Mouse (Mus musculus): ENCODE measurements around the gene Cox16. TPM values are rescaled to one million over a fixed set of nuclear protein-coding genes. Genes with fewer than 3 reads are reported as not detected.
"Not testable (repeated sequence)": the region's sequence is repeated elsewhere in the genome, so short reads cannot be mapped to it uniquely, and the experiment has no call there.

Cox16 gene
- total and polyA plus RNA-seq, 2 experiments from 2014 or later = 57.9 to 131 TPM

- WGBS = 93% methylated on average over 5 of the region's 5 CpGs
- H3K36me3 ChIP-seq (replicated peaks; ENCODE audit: control insufficient read depth, insufficient read depth, low read length) = no peaks in the 10 kb centered on the region
- TF ChIP-seq EP300 (IDR thresholded peaks at IDR 0.05; ENCODE audit: low read depth) = no peak
- TF ChIP-seq CTCF (IDR thresholded peaks at IDR 0.05; ENCODE audit: low read depth) = no peak
- ATAC-seq (ENCODE audit: insufficient read depth, low read depth) = no peak
- no peak overlapping the region for H3K4me3 ChIP-seq (ENCODE audit: low read depth, low read length)
- H3K27me3 ChIP-seq (ENCODE audit: control insufficient read depth, insufficient read depth, low read length) = no peaks in the 10 kb centered on the region
- H3K9ac ChIP-seq (replicated peaks; ENCODE audit: low read depth, low read length) = no peak overlapping the region
- H3K4me1 ChIP-seq (ENCODE audit: control insufficient read depth, insufficient read depth) = no peaks in the 10 kb centered on the region
- no peak overlapping the region for H3K4me2 ChIP-seq (ENCODE audit: low read depth, low read length)
- no peaks in the 10 kb centered on the region for H3K9me3 ChIP-seq (replicated peaks; ENCODE audit: control insufficient read depth, low read length)
- no peak overlapping the region for H3K27ac ChIP-seq (ENCODE audit: low read depth)
- DNase-seq (ENCODE audit: low spot score) = no peak
Measured at GRCm38 (mm10) chr12:81490491-81490890, 5.6 kb upstream of the Cox16 start.

- DNase-seq (ENCODE audit: low spot score) (no peak), ATAC-seq (ENCODE audit: insufficient read depth, low read depth) (no peak)
- peak overlapping the region; percentile 96; the same call in 1 of the 2 replicates for H3K27ac ChIP-seq (ENCODE audit: low read depth)
- H3K4me2 ChIP-seq (ENCODE audit: low read depth, low read length) = peak overlapping the region; percentile 80
- no peaks in the 10 kb centered on the region for H3K36me3 ChIP-seq (replicated peaks; ENCODE audit: control insufficient read depth, insufficient read depth, low read length)
- H3K4me1 ChIP-seq (ENCODE audit: control insufficient read depth, insufficient read depth) = no peaks in the 10 kb centered on the region
- no peak overlapping the region for H3K9ac ChIP-seq (replicated peaks; ENCODE audit: low read depth, low read length)
- 40% methylated on average over 6 of the region's 6 CpGs for WGBS
- H3K9me3 ChIP-seq (replicated peaks; ENCODE audit: control insufficient read depth, low read length) = no peaks in the 10 kb centered on the region
- H3K4me3 ChIP-seq (ENCODE audit: low read depth, low read length) = peak overlapping the region; percentile 82
- no peak for TF ChIP-seq CTCF (IDR thresholded peaks at IDR 0.05; ENCODE audit: low read depth)
- TF ChIP-seq EP300 (IDR thresholded peaks at IDR 0.05; ENCODE audit: low read depth) = no peak
- H3K27me3 ChIP-seq (ENCODE audit: control insufficient read depth, insufficient read depth, low read length) = no peaks in the 10 kb centered on the region
Measured at GRCm38 (mm10) chr12:81485311-81485710, 384 bp upstream of the Cox16 start.

- Histone ChIP-seq H3K4me2 (ENCODE audit: low read depth, low read length) (peak overlapping the region; percentile 80), H3K4me1 (ENCODE audit: control insufficient read depth, insufficient read depth) (no peaks in the 10 kb centered on the region), H3K27me3 (ENCODE audit: control insufficient read depth, insufficient read depth, low read length) (no peaks in the 10 kb centered on the region), H3K27ac (ENCODE audit: low read depth) (peak overlapping the region; percentile 96), H3K36me3 (replicated peaks; ENCODE audit: control insufficient read depth, insufficient read depth, low read length) (no peaks in the 10 kb centered on the region), H3K9ac (replicated peaks; ENCODE audit: low read depth, low read length) (peak overlapping the region; percentile 74), H3K9me3 (replicated peaks; ENCODE audit: control insufficient read depth, low read length) (no peaks in the 10 kb centered on the region), H3K4me3 (ENCODE audit: low read depth, low read length) (peak overlapping the region; percentile 82)
- peak; percentile 21 for DNase-seq (ENCODE audit: low spot score)
- 2% methylated on average over 7 of the region's 7 CpGs for WGBS
- ATAC-seq (ENCODE audit: insufficient read depth, low read depth) = no peak
- TF ChIP-seq EP300 (IDR thresholded peaks at IDR 0.05; ENCODE audit: low read depth) (no peak), CTCF (IDR thresholded peaks at IDR 0.05; ENCODE audit: low read depth) (no peak)
Measured at GRCm38 (mm10) chr12:81484212-81484611, 715 bp downstream of the Cox16 start.

- peak; percentile 40 for DNase-seq (ENCODE audit: low spot score)
- H3K36me3 ChIP-seq (replicated peaks; ENCODE audit: control insufficient read depth, insufficient read depth, low read length) = no peaks in the 10 kb centered on the region
- H3K9ac ChIP-seq (replicated peaks; ENCODE audit: low read depth, low read length) = peak overlapping the region; percentile 74; the same call in 1 of the 2 replicates
- peak overlapping the region; percentile 80 for H3K4me2 ChIP-seq (ENCODE audit: low read depth, low read length)
- TF ChIP-seq EP300 (IDR thresholded peaks at IDR 0.05; ENCODE audit: low read depth) = no peak
- TF ChIP-seq CTCF (IDR thresholded peaks at IDR 0.05; ENCODE audit: low read depth) = no peak
- peak overlapping the region; percentile 82 for H3K4me3 ChIP-seq (ENCODE audit: low read depth, low read length)
- no peak overlapping the region for H3K27ac ChIP-seq (ENCODE audit: low read depth)
- no peaks in the 10 kb centered on the region for H3K9me3 ChIP-seq (replicated peaks; ENCODE audit: control insufficient read depth, low read length)
- no peaks in the 10 kb centered on the region for H3K27me3 ChIP-seq (ENCODE audit: control insufficient read depth, insufficient read depth, low read length)
- WGBS = 30% methylated on average over 17 of the region's 17 CpGs
- ATAC-seq (ENCODE audit: insufficient read depth, low read depth) = no peak
- H3K4me1 ChIP-seq (ENCODE audit: control insufficient read depth, insufficient read depth) = no peaks in the 10 kb centered on the region
Measured at GRCm38 (mm10) chr12:81483656-81484055, 1.3 kb downstream of the Cox16 start.

- not testable (repeated sequence) for ATAC-seq (ENCODE audit: insufficient read depth, low read depth); H3K36me3 ChIP-seq (replicated peaks; ENCODE audit: control insufficient read depth, insufficient read depth, low read length); H3K4me1 ChIP-seq (ENCODE audit: control insufficient read depth, insufficient read depth); H3K4me3 ChIP-seq (ENCODE audit: low read depth, low read length); H3K9ac ChIP-seq (replicated peaks; ENCODE audit: low read depth, low read length); H3K27ac ChIP-seq (ENCODE audit: low read depth); H3K27me3 ChIP-seq (ENCODE audit: control insufficient read depth, insufficient read depth, low read length); DNase-seq (ENCODE audit: low spot score); H3K4me2 ChIP-seq (ENCODE audit: low read depth, low read length)
- H3K9me3 ChIP-seq (replicated peaks; ENCODE audit: control insufficient read depth, low read length) = 0 out of 2 replicates have a peak, but pooled peaks cover 19% of the 10 kb centered on the region
- 91% methylated on average over 7 of the region's 7 CpGs for WGBS
Measured at GRCm38 (mm10) chr12:81459051-81459450, 25.9 kb downstream of the Cox16 start.

GRCm38 (mm10) chr12:81438985-81439384 is 45.9 kb downstream of the Cox16 start:
- not testable (repeated sequence) for H3K4me2 ChIP-seq (ENCODE audit: low read depth, low read length); ATAC-seq (ENCODE audit: insufficient read depth, low read depth); H3K27me3 ChIP-seq (ENCODE audit: control insufficient read depth, insufficient read depth, low read length); H3K4me3 ChIP-seq (ENCODE audit: low read depth, low read length); H3K9me3 ChIP-seq (replicated peaks; ENCODE audit: control insufficient read depth, low read length); H3K36me3 ChIP-seq (replicated peaks; ENCODE audit: control insufficient read depth, insufficient read depth, low read length); H3K4me1 ChIP-seq (ENCODE audit: control insufficient read depth, insufficient read depth); H3K27ac ChIP-seq (ENCODE audit: low read depth); H3K9ac ChIP-seq (replicated peaks; ENCODE audit: low read depth, low read length); DNase-seq (ENCODE audit: low spot score)
- 90% methylated on average over 9 of the region's 9 CpGs for WGBS

- ATAC-seq (ENCODE audit: insufficient read depth, low read depth); H3K9ac ChIP-seq (replicated peaks; ENCODE audit: low read depth, low read length); H3K9me3 ChIP-seq (replicated peaks; ENCODE audit: control insufficient read depth, low read length); H3K27me3 ChIP-seq (ENCODE audit: control insufficient read depth, insufficient read depth, low read length); DNase-seq (ENCODE audit: low spot score); H3K27ac ChIP-seq (ENCODE audit: low read depth); H3K36me3 ChIP-seq (replicated peaks; ENCODE audit: control insufficient read depth, insufficient read depth, low read length); H3K4me3 ChIP-seq (ENCODE audit: low read depth, low read length); H3K4me2 ChIP-seq (ENCODE audit: low read depth, low read length); H3K4me1 ChIP-seq (ENCODE audit: control insufficient read depth, insufficient read depth): not testable (repeated sequence)
- 90% methylated on average over 2 of the region's 2 CpGs for WGBS
Measured at GRCm38 (mm10) chr12:81434778-81435177, 50.1 kb downstream of the Cox16 start.
